Comparison of ENCODE assay signal across 22 mouse cellular contexts in genomic region chr5:64653764-64654163, GRCm38 (mm10).
DNase-seq lines count a peak whose midpoint lies in the region; ATAC-seq and TF ChIP-seq lines count a peak whose summit lies in the region.
"Had no signal": no experiment of that assay in that cellular context is flagged by ENCODE, and none has a peak within 500 bp of the region (broad histone marks: within the 10 kb centered on the region; RNA-seq: fewer than 3 reads in every experiment).

No protein-coding gene starts in this region.

- no peaks in the 10 kb centered on the region for H3K27me3 ChIP-seq in intestine, embryonic 15.5 days (replicated peaks)
- H3K27me3 ChIP-seq in intestine, postnatal 0 days (replicated peaks; ENCODE audit: control insufficient read depth, insufficient read depth, low read length): no peaks in the 10 kb centered on the region
- no peaks in the 10 kb centered on the region for H3K27me3 ChIP-seq in stomach, embryonic 15.5 days (replicated peaks)
- H3K27me3 ChIP-seq: forebrain, embryonic 13.5 days; hindbrain, embryonic 13.5 days had no signal

- 66% methylated on average over 5 of the region's 5 CpGs for WGBS in intestine, embryonic 15.5 days
- WGBS in intestine, postnatal 0 days: 40% methylated on average over 5 of the region's 5 CpGs
- 75% methylated on average over 5 of the region's 5 CpGs for WGBS in stomach, embryonic 15.5 days
- WGBS in lung, adult 2 months: 82% methylated on average over 5 of the region's 5 CpGs

- no peak overlapping the region for H3K4me2 ChIP-seq in intestine, embryonic 15.5 days (replicated peaks)
- 0 out of 2 replicates have a peak overlapping the region, but pooled peaks have one; percentile 9 for H3K4me2 ChIP-seq in intestine, postnatal 0 days (replicated peaks; ENCODE audit: low read depth)
- H3K4me2 ChIP-seq in stomach, embryonic 15.5 days: no peak overlapping the region
- H3K4me2 ChIP-seq: forebrain, embryonic 13.5 days; heart, embryonic 11.5 days; hindbrain, embryonic 13.5 days had no signal

- H3K4me1 ChIP-seq in intestine, embryonic 15.5 days (replicated peaks): peaks cover 13% of the 10 kb centered on the region; the same call in 1 of the 2 replicates
- peaks cover 5% of the 10 kb centered on the region; the same call in 1 of the 2 replicates for H3K4me1 ChIP-seq in intestine, postnatal 0 days (replicated peaks; ENCODE audit: control insufficient read depth, insufficient read depth, low read length)
- H3K4me1 ChIP-seq in stomach, embryonic 15.5 days: no peaks in the 10 kb centered on the region
- H3K4me1 ChIP-seq in lung, adult 2 months (ENCODE audit: control insufficient read depth, insufficient read depth, low read length): no peaks in the 10 kb centered on the region

- no peak for TF ChIP-seq POLR2A in lung, adult 2 months (IDR thresholded peaks at IDR 0.05; ENCODE audit: borderline replicate concordance, extremely low read depth, low read depth, low read length)

- TF ChIP-seq CTCF in intestine, postnatal 0 days (IDR thresholded peaks at IDR 0.05; ENCODE audit: low read depth): no peak
- no peak for TF ChIP-seq CTCF in lung, adult 2 months (IDR thresholded peaks at IDR 0.05; ENCODE audit: insufficient read depth, low read length)

- no peaks in the 10 kb centered on the region for H3K9me3 ChIP-seq in intestine, embryonic 15.5 days
- H3K9me3 ChIP-seq in intestine, postnatal 0 days (ENCODE audit: control insufficient read depth): no peaks in the 10 kb centered on the region
- no peaks in the 10 kb centered on the region for H3K9me3 ChIP-seq in stomach, embryonic 15.5 days
- H3K9me3 ChIP-seq: forebrain, embryonic 10.5 days; forebrain, embryonic 13.5 days; hindbrain, embryonic 10.5 days; hindbrain, embryonic 13.5 days had no signal

- no peak for DNase-seq in lung, adult 2 months
- DNase-seq in adrenal gland, adult (ENCODE audit: inconsistent age in 2 of 2, low spot score in 1 of 2): no peak
- DNase-seq in cerebellum, adult 11 months: no peak
- DNase-seq: adrenal gland, adult 8-10 months; adrenal gland, postnatal 25 days; cerebellum, adult 18-20 months; cerebellum, adult 9-10 months; cerebellum, postnatal 14 days; gastrocnemius, postnatal 10 days; gastrocnemius, postnatal 36 days; heart, postnatal 36 days had no signal

- no peak overlapping the region for H3K9ac ChIP-seq in intestine, embryonic 15.5 days
- H3K9ac ChIP-seq in intestine, postnatal 0 days (ENCODE audit: low read depth, low read length): no peak overlapping the region
- H3K9ac ChIP-seq in stomach, embryonic 15.5 days: no peak overlapping the region
- H3K9ac ChIP-seq: forebrain, embryonic 13.5 days; hindbrain, embryonic 13.5 days had no signal

- no peak overlapping the region for H3K27ac ChIP-seq in intestine, embryonic 15.5 days
- H3K27ac ChIP-seq in intestine, postnatal 0 days (ENCODE audit: low read depth, low read length): peak overlapping the region; percentile 5; the same call in 1 of the 2 replicates
- H3K27ac ChIP-seq in stomach, embryonic 15.5 days: no peak overlapping the region; the same call in 1 of the 2 replicates
- H3K27ac ChIP-seq: forebrain, embryonic 10.5 days; forebrain, embryonic 13.5 days; hindbrain, embryonic 13.5 days had no signal

- ATAC-seq in intestine, embryonic 15.5 days: peak; percentile 91
- ATAC-seq in intestine, postnatal 0 days: peak; percentile 86
- peak; percentile 85 for ATAC-seq in stomach, embryonic 15.5 days (ENCODE audit: insufficient read depth, low FRiP score, low read depth)
- ATAC-seq: CD4-positive, CD25-positive, alpha-beta regulatory T cell, adult 4 months; forebrain, embryonic 13.5 days; forebrain, embryonic 16.5 days; hindbrain, embryonic 16.5 days had no signal

- H3K36me3 ChIP-seq in intestine, embryonic 15.5 days: no peaks in the 10 kb centered on the region
- no peaks in the 10 kb centered on the region for H3K36me3 ChIP-seq in intestine, postnatal 0 days (ENCODE audit: control insufficient read depth, insufficient read depth)
- no peaks in the 10 kb centered on the region for H3K36me3 ChIP-seq in stomach, embryonic 15.5 days
- H3K36me3 ChIP-seq: forebrain, embryonic 10.5 days; hindbrain, embryonic 10.5 days; hindbrain, embryonic 13.5 days had no signal

- H3K4me3 ChIP-seq in intestine, embryonic 15.5 days (replicated peaks): no peak overlapping the region
- no peak overlapping the region for H3K4me3 ChIP-seq in intestine, postnatal 0 days (ENCODE audit: low read depth, low read length)
- H3K4me3 ChIP-seq in stomach, embryonic 15.5 days (replicated peaks): no peak overlapping the region
- no peak overlapping the region for H3K4me3 ChIP-seq in lung, adult 2 months (replicated peaks; ENCODE audit: extremely low read depth, low read depth, low read length)
- H3K4me3 ChIP-seq: forebrain, embryonic 10.5 days; forebrain, embryonic 13.5 days; hindbrain, embryonic 10.5 days; hindbrain, embryonic 13.5 days had no signal
